8 mouse cellular contexts compared by ENCODE assay signal in genomic region chr8:75093399-75094156, GRCm38 (mm10). TPM values are rescaled to one million over a fixed set of nuclear protein-coding genes. Genes with fewer than 3 reads are reported as not detected.
DNase-seq lines count a peak whose midpoint lies in the region; ATAC-seq and TF ChIP-seq lines count a peak whose summit lies in the region.

Gene Hmox1 (plus strand): TSS chr8:75093621.

- peak within 1 kb of the TSS; percentile 76 for H3K9ac ChIP-seq in hindbrain, embryonic 16.5 days (ENCODE audit: low read depth, low read length)

- H3K36me3 ChIP-seq in hindbrain, embryonic 16.5 days (ENCODE audit: control insufficient read depth, insufficient read depth, low read length) = no peaks in the 10 kb centered on the region

- intact Hi-C loops in gastrocnemius, adult 2 months (cut with DNase I) = loop anchor here (5.0 kb wide), 1 partner anchor 56 kb away; no protein-coding TSS in a partner anchor

- peak within 1 kb of the TSS; percentile 80 for H3K4me2 ChIP-seq in hindbrain, embryonic 16.5 days (ENCODE audit: low read length)

- ATAC-seq in hindbrain, embryonic 16.5 days = peak; percentile 94

- H3K27me3 ChIP-seq in hindbrain, embryonic 16.5 days (replicated peaks; ENCODE audit: control insufficient read depth, insufficient read depth, low read length) = no peaks in the 10 kb centered on the region

- peaks cover 4% of the 10 kb centered on the region for H3K4me1 ChIP-seq in cortical plate, adult 2 months (ENCODE audit: control insufficient read depth, insufficient read depth, low read length)
- H3K4me1 ChIP-seq in hindbrain, embryonic 16.5 days (ENCODE audit: control insufficient read depth, insufficient read depth, low read depth, low read length) = peaks cover 10% of the 10 kb centered on the region

- TF ChIP-seq CTCF in cortical plate, adult 2 months (IDR thresholded peaks at IDR 0.05; ENCODE audit: extremely low read depth, insufficient read depth, low read length) = no peak
- peak; percentile 15; the same call in 1 of the 2 replicates for TF ChIP-seq CTCF in gastrocnemius, adult 2 months (IDR thresholded peaks at IDR 0.05)

- H3K9me3 ChIP-seq in hindbrain, embryonic 16.5 days (ENCODE audit: control insufficient read depth, low read length) = no peaks in the 10 kb centered on the region

- TF ChIP-seq POLR2A in cortical plate, adult 2 months (IDR thresholded peaks at IDR 0.05; ENCODE audit: extremely low read depth, insufficient read depth, low read length) = peak; percentile 67; the same call in 1 of the 2 replicates

- under 1% methylated on average over 36 of the region's 36 CpGs for WGBS in hindbrain, embryonic 16.5 days

- peak within 1 kb of the TSS; percentile 42 for H3K4me3 ChIP-seq in cortical plate, adult 2 months (ENCODE audit: insufficient read depth, low read length)
- peak within 1 kb of the TSS; percentile 92 for H3K4me3 ChIP-seq in gastrocnemius, adult 2 months
- H3K4me3 ChIP-seq in hindbrain, embryonic 16.5 days (ENCODE audit: low read length) = peak within 1 kb of the TSS; percentile 55

- DNase-seq in ZHBTc4 (ENCODE audit: low read depth, low spot score) = peak; percentile 97
- peak; percentile 97 for DNase-seq in gastrocnemius, adult 2 months
- DNase-seq in left cerebral cortex, adult 18-20 months (ENCODE audit: low spot score in 2 of 2) = peak; percentile 82 to 91
- peak; percentile 94 to 98 for DNase-seq in lung, postnatal 4 days
- peak; percentile 90 for DNase-seq in retina, postnatal 1 day
- DNase-seq in thymus, postnatal 4 days = peak; percentile 85

- no peak within 1 kb of the TSS for H3K27ac ChIP-seq in cortical plate, adult 2 months (ENCODE audit: insufficient read depth, low read length)
- H3K27ac ChIP-seq in gastrocnemius, adult 2 months = peak within 1 kb of the TSS; percentile 92
- no peak within 1 kb of the TSS; the same call in 1 of the 2 replicates for H3K27ac ChIP-seq in hindbrain, embryonic 16.5 days (ENCODE audit: low read depth, low read length)

RNA-seq across cellular contexts. Expression of gene Hmox1, which starts in this region (rescaled TPM):
- polyA plus RNA-seq in cortical plate, adult 2 months (2012; rRNA removed) = 6.5 and 6.8 TPM in 2 replicates
- total RNA-seq in gastrocnemius, adult 2 months (2021) = 1 to 10 TPM; 5.8 to 7.4 TPM
- polyA plus RNA-seq in hindbrain, embryonic 16.5 days (2015; fragmentation: Nextera tagmentation; extraction: Ambion mirVana) = 15.8 and 17.3 TPM in 2 replicates
- 1 to 10 TPM; 4.3 to 5.1 TPM for total RNA-seq in left cerebral cortex, adult 18-20 months (2021)

Comparison
In these comparisons a context has a peak if more than half of its experiments do, and no peak if none do; other contexts are left out.
1. H3K4me3 ChIP-seq: peak in every context shown above with its lines; median percentile 92 in gastrocnemius, adult 2 months; 55 in hindbrain, embryonic 16.5 days; 42 in cortical plate, adult 2 months.